Mouse (Mus musculus) neutrophil, adult 5-6 weeks (primary cell): Measurements from ENCODE around the gene Slc9a3. TPM values are rescaled to one million over a fixed set of nuclear protein-coding genes. Genes with fewer than 3 reads are reported as not detected.

Source experiments
- ATAC-seq: fragments of 151-379, 151-347 bp; 2 replicates; pipeline ENCODE4 v1.8.0; 2017; ENCODE audit warnings: mild to moderate bottlenecking, moderate TSS enrichment; ENCODE audit not compliant: insufficient number of reproducible peaks, poor library complexity, low FRiP score, severe bottlenecking; ENCODE audit errors: extremely low read depth
- total RNA-seq: library from RNA; stranded (forward); fragments of 200-1000 nt; gene quantifications from 2 replicates; pipeline ENCODE4 v1.2.3, GENCODE M21; 2017

The Slc9a3 gene
- total RNA-seq, 1 experiment from 2014 or later = not detected

GRCm38 (mm10) chr13:74143282-74143681 is 22.0 kb downstream of the Slc9a3 start:
- no peak for ATAC-seq

GRCm38 (mm10) chr13:74144120-74144884 is 23.0 kb downstream of the Slc9a3 start:
- no peak for ATAC-seq

GRCm38 (mm10) chr13:74145983-74146622 is 24.8 kb downstream of the Slc9a3 start:
- no peak for ATAC-seq

- no peak for ATAC-seq
Observed at GRCm38 (mm10) chr13:74147327-74147726, 26.1 kb downstream of the Slc9a3 start.

- peak; percentile 47 for ATAC-seq
Observed at GRCm38 (mm10) chr13:74166348-74167056, 45.2 kb downstream of the Slc9a3 start.

- peak; percentile 11; the same call in 1 of the 2 replicates for ATAC-seq
Observed at GRCm38 (mm10) chr13:74167057-74167413, 45.8 kb downstream of the Slc9a3 start.

GRCm38 (mm10) chr13:74167492-74167891 is 46.2 kb downstream of the Slc9a3 start:
- ATAC-seq = no peak

- no peak for ATAC-seq
Observed at GRCm38 (mm10) chr13:74169446-74170164, 48.3 kb downstream of the Slc9a3 start.

GRCm38 (mm10) chr13:74172036-74172435 is 50.8 kb downstream of the Slc9a3 start:
- no peak for ATAC-seq

GRCm38 (mm10) chr13:74183011-74183695 is 61.9 kb downstream of the Slc9a3 start:
- no peak for ATAC-seq

GRCm38 (mm10) chr13:74192613-74193012 is 71.4 kb downstream of the Slc9a3 start:
- peak; percentile 33; the same call in 1 of the 2 replicates for ATAC-seq

GRCm38 (mm10) chr13:74196451-74196850 is 75.2 kb downstream of the Slc9a3 start:
- ATAC-seq = no peak

- peak; percentile 99 for ATAC-seq
Observed at GRCm38 (mm10) chr13:74208317-74208985, 87.2 kb downstream of the Slc9a3 start, which contains the start of gene Exoc3. TSS of gene Exoc3 (minus strand) at chr13:74208732.

GRCm38 (mm10) chr13:74208986-74209345 is 87.7 kb downstream of the Slc9a3 start:
- ATAC-seq = 0 out of 2 replicates have a peak, but pooled peaks have one; percentile 2

GRCm38 (mm10) chr13:74218441-74218840 is 97.2 kb downstream of the Slc9a3 start:
- no peak for ATAC-seq
